Mouse (Mus musculus): ENCODE data around the gene Ctcf.
A peak's percentile ranks its signal among the peaks of the same experiment; 100 is the strongest.

Ctcf gene

GRCm38 (mm10) chr8:105700966-105701824, 64.8 kb downstream of the Ctcf start, which contains the start of the genes Acd and Pard6a:
Gene Acd, minus strand, starts transcription at chr8:105701102.
Gene Pard6a, plus strand, starts transcription at chr8:105701148.
- peak; percentile 96 to 97 for DNase-seq (ENCODE audit: low spot score in 2 of 2)

DNA sequence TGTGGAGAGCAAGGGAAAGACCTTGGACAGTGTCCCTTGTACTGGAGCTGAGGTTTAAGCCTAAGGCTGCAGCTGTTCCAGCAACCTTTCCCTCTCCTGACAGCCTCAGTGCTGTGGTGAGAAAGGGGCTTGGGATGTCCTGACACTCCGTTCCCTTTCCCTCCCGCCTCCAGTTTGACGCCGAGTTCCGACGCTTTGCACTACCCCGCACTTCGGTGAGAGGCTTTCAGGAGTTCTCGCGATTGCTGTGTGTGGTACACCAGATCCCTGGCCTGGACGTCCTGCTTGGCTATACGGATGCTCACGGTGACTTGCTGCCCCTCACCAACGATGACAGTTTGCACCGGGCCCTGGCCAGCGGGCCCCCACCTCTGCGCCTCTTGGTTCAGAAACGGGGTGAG, 65.6 kb downstream of the Ctcf start:
- no peak for DNase-seq (ENCODE audit: low spot score in 2 of 2)

GRCm38 (mm10) chr8:105702731-105703415, 66.5 kb downstream of the Ctcf start:
- DNase-seq (ENCODE audit: low spot score in 2 of 2): peak in 1 of 2 experiments; percentile 30

GRCm38 (mm10) chr8:105704146-105704812, 67.9 kb downstream of the Ctcf start:
- DNase-seq (ENCODE audit: low spot score in 2 of 2): peak in 1 of 2 experiments; percentile 34

GRCm38 (mm10) chr8:105704955-105705354, 68.6 kb downstream of the Ctcf start:
- DNase-seq (ENCODE audit: low spot score in 2 of 2): no peak

DNA sequence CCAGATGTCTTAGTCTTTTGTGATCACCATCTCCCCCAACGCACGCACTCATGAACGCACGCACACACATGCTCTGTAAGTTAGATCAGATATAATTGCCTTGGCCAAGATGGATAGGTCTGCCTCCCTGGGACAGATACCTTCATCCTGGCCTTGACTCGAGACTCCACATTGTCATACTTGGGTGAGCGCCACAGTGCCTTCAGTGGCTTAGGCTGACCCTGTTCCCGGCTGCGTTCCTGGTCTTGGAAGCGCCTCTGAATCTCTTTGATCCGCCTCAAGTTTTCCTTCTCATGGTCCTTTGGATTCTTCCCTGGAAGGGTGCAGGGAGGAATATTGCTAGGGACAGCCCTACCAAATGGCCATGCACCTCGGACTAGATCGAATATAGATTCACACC, 70.1 kb downstream of the Ctcf start:
- DNase-seq (ENCODE audit: low spot score in 2 of 2): no peak

DNA sequence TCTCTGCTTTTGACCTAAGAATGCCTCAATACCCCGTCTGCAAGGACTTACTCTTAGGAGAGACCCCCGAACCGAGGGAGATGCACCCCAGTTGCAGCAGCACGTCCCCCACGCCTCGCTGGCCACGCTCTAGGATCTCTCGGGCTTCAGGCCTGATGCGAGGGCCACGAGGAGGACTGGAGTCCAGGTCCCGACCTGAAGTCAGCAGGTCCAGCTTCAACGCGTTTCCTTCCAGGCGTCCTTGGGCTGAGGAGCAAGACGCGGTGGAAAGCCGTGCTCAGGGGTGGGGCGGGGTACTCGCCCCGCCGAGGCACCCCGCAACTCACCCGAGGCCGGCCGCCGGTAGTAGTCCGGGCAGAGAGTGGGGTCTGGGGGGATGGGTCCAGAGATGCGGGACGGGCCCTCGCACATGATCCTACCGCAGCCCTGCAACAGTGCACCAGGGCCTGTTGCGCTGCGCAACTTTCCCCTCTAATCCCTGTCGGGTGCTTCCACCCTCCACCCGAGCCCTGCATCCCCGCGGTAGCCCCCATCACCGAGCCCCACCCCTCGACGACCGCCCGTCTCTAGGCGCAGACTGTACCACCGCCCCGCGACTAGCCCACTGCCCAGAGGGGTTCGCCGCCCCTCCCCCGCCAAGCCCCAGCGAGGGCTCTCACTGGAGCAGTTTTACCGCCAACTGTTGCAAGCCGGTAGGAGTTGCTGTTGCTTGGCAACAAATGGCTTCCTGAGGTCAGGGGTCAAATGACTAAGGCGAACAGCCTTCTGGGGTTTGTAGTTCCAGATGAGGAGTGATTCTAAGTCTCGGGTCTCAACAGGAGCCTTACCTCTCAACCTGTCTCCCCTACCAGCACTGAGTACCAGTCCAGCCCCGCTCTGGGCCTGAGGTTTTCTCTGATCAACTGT, 71.4 kb downstream of the Ctcf start, which contains the start of the genes 4933405L10Rik and Enkd1:
4933405L10Rik (plus strand) TSS at position 158 of the 906 bp plus-strand sequence.
Enkd1 (minus strand) TSS at position 713 of the 906 bp plus-strand sequence.
- peak; percentile 94 to 95 for DNase-seq (ENCODE audit: low spot score in 2 of 2)

DNA sequence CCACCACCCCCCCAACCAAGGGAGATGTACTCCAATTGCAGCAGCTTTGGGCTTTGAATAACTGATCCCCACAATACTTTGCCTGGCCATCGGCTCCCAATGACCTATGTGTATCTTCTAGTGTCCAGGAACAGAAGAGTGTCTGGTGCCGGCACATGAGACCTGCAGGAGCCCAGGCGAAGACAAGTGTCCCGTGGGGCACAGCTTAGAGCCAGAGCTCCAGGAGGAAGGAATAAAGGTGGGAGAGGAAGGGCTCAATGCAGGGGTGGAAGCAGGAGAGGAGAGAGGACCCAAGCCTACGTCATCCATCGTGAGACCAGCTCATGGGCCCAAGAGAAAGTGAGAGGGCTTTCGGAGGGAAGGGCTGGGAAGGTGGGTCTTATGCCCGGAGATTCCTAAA, 72.3 kb downstream of the Ctcf start:
- no peak for DNase-seq (ENCODE audit: low spot score in 2 of 2)

GRCm38 (mm10) chr8:105709317-105709716, 72.9 kb downstream of the Ctcf start:
- DNase-seq (ENCODE audit: low spot score in 2 of 2): no peak

DNA sequence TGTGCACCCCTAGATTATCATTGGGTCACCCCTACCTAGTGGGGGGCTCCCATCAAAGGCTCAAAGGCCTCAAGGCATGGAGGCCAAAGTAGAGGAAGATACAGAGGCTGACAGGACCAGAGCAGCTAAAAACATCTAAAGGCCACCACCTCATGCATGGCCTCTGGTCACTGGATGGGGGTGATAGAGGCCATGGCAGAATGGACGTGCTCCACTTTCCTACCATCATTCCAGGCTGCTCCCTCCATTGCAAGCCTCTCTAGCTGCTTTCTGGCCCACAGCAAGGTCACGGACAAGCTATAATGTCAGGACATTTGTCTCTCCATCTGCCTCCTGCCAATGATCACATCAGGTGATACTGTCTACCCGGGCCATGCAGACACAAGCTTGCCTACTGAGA, 75.9 kb downstream of the Ctcf start:
- DNase-seq (ENCODE audit: low spot score in 2 of 2): no peak

- peak in 1 of 2 experiments; percentile 88 for DNase-seq (ENCODE audit: low spot score in 2 of 2)
Observed at GRCm38 (mm10) chr8:105714139-105714538, 77.8 kb downstream of the Ctcf start.

DNA sequence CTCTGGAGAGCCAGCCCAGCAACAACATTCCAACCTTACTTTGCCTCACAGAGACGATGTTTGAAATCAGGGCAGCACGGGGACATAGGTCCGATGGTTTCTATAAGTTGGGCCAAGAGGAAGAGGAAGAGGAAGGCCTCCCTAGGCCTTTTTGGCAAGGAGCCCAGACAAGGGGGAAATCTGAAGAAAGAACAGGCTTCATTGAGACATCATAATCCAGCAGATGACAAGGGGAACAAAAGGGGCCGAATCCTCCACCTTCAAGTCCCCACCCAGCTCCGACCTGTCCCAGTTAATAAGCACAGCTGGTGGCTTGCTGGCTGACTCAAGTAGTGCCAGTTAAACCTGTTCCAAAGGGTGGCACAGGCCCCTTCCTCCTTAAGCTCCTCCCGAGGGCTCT, 78.7 kb downstream of the Ctcf start:
- DNase-seq (ENCODE audit: low spot score in 2 of 2): no peak

DNA sequence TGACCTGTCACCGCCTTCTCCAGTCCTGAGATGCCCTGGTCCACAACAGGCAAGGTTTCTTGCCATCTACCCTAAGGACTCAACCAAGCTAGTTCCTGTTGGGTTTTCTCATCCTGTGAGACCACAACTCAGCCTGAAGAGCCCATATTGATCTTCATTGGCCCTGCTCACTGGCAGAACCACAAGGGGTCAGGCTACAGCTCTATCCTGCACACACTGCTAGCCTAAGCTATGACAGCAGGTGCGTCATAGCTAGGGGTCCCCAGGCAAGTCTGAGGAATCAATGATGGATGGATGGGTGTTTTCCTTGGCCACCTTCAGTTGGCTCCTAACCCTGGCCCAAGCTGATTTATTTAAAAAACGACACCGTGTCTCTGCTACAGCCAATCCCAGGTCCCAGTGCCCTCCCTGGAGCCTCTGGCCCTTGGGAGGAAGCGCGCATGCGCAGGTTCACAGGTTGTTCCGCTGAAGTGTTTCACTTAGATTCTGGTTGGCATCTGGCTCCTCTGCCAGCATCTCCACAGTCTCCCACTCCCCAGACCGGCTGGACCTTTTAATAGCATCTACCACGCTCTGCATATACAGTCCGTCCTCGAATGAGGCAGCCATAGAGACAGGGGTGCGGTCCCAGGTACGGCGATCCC, 80.1 kb downstream of the Ctcf start:
- DNase-seq (ENCODE audit: low spot score in 2 of 2): no peak

- no peak for DNase-seq (ENCODE audit: low spot score in 2 of 2)
Observed at GRCm38 (mm10) chr8:105719637-105720036, 83.3 kb downstream of the Ctcf start.

DNA sequence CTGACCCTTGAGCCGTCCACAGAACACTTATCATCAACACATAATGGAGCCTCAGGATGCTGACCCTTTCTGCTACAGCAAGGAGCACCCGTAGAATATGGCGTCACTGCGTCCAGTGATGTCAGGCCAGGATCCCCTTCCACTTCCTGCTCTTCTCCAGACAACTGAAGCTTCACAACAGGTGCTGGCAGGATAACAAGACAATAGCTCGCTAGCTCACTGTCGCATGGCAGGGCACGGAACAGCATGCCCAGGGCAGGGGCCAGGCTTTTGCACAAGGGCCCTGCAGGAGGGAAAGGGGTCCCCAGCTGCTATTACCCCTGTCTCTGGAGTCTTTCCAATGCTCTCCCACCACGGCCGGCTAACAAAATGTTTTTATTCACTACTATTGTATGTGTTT, 86.5 kb downstream of the Ctcf start:
- no peak for DNase-seq (ENCODE audit: low spot score in 2 of 2)

- no peak for DNase-seq (ENCODE audit: low spot score in 2 of 2)
Observed at GRCm38 (mm10) chr8:105725726-105726125, 89.4 kb downstream of the Ctcf start.

DNA sequence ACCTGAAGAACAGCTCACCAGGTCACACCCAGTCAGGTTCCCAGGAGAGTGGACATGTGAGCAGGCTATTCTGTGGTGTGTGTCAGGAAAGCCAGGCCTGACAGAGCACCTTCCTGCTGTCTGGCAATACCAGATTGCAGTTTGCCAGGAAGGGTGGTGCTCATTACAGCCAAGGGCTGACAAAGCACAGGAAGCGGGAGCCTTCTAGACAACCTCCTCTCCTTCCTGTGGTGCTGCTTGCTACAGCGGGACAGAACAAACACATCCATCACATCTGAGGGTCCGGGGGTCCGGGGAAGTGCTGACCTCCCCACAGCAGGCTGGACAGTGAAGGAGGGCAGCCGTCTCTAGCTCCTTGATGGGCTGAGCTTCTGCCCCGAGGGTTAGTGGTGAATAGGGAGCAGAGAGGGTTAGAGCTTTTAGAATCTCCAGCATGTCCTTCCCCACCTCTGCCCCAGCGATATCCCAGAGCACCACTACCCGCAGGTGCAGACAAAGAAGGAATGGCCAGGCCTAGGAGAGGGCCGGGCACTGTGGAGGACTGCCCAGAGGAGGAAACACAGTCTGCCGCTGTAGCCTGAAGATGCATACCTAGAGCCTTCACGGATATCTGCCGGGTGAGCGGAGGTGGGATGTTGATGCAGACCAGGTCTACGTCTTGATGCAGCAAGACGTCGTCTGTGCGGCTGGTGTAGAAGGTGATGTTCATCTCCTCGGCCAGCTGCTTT, 91.2 kb downstream of the Ctcf start:
- DNase-seq (ENCODE audit: low spot score in 2 of 2): no peak

DNA sequence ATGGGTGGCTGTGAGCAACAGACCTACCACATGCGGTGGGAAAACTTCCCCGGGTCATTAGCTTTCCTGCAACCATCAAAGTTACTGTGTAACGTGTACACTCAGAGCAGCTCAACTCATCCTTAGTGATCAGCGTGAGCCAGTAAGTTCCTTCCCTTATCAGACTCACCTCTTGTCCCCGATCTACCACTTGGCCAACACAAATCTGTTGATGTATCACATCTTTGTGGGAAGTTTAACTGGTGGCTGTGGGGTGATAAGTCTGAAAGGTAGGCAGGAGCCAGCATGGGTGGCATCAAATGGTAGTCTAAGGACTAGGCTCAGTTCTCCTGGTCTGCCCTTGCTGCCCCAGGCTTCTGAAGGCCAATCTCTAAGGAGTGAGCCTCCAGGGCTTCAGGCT, 95.8 kb downstream of the Ctcf start:
- DNase-seq (ENCODE audit: low spot score in 2 of 2): no peak

All from right cerebral cortex, postnatal 10 days (tissue).